Mouse (Mus musculus): ENCODE results near the gene Gm9837. TPM values are rescaled to one million over a fixed set of nuclear protein-coding genes. Genes with fewer than 3 reads are reported as not detected.

The Gm9837 gene
- total RNA-seq, 2 experiments from 2014 or later = not detected

DNA sequence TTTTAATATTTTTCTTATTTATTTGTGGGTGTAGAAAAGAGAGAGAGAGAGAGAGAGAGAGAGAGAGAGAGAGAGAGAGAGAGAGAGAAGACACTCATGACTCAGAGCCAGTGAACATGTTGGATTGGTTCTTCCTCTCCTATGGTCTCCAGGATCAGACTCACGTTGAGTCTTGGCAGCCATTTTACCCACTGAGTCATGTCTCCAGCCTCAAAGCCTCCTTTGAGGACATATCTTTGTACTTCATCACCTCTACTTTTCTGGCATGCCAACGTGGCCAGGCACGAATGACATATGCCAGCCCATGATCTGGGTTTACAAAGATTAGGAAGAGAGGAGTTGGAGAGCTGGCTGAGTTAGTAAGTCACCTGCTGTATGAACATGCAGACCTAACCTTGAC is 10.1 kb downstream of the Gm9837 start:
- ATAC-seq (replicated peaks; ENCODE audit: low FRiP score, poor library complexity, severe bottlenecking) = no peak

DNA sequence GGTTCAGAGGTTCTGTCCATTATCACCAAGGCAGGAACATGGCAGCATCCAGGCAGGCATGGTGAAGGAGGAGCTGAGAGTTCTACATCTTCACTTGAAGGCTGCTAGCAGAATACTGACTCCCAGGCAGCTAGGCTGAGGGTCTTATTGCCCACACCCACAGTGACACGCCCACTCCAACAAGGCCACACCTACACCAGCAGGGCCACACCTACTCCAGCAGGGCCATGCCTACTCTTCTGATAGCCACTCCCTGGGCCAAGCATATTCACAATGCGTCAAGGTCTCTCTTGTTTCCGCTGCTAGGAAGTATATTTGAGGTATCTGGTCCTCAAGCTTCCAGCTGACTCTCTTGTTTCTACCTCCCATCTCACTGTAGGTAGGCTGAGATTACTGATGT is 11.3 kb downstream of the Gm9837 start:
- ATAC-seq (replicated peaks; ENCODE audit: low FRiP score, poor library complexity, severe bottlenecking) = no peak

DNA sequence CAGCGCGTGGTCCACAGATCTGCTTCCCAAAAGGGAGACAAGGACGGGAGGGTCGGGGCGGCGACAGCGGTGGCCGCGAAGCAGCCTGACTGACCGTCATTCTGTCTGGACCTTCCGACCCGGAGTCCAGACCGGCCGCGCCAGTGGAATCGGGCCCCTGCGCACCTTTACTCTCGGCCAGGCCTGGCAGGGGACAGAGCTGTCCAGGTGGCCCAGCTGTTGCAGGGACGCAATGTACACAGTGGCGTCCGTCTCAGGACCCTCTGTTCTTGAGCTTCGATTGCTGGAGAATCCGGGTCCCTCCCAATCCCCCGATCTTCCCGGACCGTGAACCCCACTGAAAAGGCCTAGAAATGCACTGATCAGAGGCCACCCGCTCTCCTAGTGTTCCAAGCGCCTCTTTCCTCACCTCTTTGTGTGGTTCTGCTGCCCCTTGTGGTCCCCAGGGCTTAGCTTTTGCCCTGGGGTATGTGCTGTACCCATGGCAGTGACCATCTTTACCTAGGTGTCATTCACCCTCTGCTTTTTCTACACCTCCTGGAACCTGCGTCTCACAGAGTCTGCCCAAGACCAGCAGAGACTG is 12.8 kb downstream of the Gm9837 start:
- no peak; the same call in 1 of the 2 replicates for ATAC-seq (replicated peaks; ENCODE audit: low FRiP score, poor library complexity, severe bottlenecking)

DNA sequence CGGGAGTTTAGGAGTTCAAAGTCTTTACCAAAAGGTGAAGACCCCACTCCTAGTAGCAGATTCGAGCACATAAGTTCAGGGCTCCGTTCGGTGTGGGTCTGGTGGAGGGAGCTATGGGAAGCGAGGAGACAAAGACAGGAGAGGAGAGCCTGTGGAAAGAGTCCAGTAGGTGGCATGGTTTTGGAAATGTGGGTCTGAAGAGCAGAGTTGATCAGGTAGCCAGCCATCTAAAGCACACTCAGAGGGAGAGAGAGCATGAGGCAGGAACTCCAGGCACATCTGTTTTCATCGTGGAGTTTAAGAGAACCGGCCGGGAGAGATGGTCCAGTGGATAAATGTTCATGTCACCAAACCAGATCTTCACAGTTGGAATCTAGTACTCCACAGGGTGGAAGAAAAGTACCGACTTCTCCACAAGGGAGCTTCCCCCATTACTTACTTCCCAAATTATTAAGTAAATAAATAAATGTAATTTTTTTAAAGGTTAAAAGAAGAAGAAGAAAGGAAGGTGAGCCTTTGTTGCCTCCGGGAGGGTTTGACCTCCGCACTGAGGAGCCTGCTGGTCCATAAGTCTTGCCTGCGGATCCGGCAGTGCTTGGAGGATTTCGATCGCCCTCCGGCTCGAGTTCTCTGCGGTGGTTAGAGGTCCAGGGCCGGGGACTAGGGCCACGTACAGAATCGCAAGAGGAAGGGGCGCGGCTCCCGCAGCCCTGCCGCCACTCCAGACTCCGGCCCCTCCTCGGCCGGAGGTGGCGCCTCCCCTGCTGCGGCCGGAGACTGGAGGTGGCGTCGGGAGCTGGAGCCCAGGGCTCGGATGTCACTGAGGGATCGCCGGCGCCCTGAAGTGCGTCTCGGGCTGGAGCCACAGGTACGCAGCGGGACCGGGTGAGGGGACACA is 13.6 kb downstream of the Gm9837 start, which contains the start of the genes Gm10447 and Shroom1:
Gene Gm10447, minus strand, starts transcription at position 637 of the 898 bp plus-strand sequence.
Gene Shroom1, plus strand, starts transcription at position 732 of the 898 bp plus-strand sequence.
- no peak for ATAC-seq (replicated peaks; ENCODE audit: low FRiP score, poor library complexity, severe bottlenecking)

DNA sequence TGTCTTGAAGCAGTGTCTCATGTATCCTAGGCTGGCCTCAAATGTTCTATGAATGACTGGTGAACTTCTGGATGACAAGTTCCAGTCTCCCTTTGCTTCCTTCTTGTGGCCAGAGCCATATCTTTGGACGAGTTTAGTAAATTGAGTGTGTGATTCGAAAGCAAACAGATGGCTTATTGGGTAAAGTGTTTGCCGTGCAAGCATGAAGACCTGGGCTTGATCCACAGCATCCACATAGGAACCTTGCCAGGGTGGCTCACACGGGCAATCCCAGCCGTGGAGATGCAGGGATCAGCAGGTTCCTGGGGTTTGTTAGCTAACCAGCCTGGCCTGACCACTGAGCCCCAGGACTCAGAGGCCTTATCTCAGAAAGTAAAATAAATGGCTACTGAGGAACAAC is 17.2 kb downstream of the Gm9837 start:
- no peak for ATAC-seq (replicated peaks; ENCODE audit: low FRiP score, poor library complexity, severe bottlenecking)

DNA sequence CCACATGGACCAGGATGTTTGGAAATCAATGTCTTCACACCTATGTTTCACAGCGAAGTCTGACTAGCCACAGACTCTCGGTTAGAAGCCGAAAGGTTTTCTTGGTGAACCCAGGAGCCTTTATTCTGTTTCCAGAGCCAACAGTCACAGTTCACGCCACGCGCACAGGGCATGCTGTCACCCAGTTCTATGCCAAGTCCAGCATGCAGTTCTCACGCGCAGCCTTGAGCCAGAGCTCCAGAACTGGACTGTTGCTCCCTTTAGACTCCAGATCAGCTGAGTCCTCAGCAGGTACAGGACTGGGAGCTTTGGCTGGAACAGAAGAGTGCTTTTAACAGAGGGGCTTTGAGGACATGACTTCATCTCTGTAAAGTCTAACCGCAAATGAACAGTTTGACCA is 17.9 kb downstream of the Gm9837 start:
- ATAC-seq (replicated peaks; ENCODE audit: low FRiP score, poor library complexity, severe bottlenecking) = no peak

DNA sequence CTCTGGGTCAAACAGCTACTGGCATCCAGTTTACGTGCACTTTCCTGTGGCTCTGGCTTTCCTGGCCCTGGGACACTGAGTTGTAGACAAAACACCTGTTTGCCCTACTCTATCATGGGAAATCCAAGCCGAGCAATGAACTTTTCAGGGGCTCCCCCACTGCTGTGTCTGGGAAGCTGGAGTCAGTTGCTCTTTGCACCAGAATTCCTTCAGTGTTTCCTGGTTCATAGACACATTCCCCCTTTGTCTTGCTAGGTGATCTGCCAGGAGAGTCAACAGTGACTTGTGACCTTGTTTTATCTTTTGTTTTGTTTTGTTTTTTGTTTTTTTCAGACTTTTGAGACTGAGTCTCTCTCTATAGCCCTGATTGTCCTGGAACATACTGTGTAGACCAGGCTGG is 18.9 kb downstream of the Gm9837 start:
- ATAC-seq (replicated peaks; ENCODE audit: low FRiP score, poor library complexity, severe bottlenecking) = no peak

DNA sequence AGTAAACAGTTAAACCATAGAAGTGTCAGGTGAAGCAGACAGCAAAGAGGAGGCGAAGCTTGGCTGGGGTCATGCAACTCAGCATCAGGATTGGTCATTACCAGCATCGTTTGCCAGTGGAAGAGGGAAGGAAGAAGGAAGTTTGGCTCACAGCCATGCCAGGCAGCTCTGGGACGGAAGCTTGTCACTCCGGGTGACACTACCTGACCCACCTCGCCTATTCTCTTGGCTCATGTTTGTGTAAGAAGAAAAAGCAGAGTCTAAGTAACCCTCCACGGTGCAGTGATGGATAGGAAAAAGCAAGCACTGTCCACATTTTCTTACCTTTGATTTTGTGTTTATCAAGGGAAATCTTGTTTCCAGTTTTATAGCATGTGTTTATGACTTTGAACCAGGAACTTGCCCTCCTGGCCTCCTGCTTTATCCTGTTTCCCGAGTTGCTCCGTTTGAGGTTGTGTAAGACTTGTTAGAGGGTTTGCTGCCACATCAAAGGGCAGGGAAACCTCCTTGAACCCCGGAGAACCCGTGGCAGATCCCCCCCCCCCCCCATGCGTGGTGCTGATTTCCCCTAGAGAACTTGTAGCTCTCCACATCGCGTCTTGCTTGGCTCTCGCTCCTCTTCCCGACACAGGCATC is 20.1 kb downstream of the Gm9837 start:
- ATAC-seq (replicated peaks; ENCODE audit: low FRiP score, poor library complexity, severe bottlenecking) = no peak

DNA sequence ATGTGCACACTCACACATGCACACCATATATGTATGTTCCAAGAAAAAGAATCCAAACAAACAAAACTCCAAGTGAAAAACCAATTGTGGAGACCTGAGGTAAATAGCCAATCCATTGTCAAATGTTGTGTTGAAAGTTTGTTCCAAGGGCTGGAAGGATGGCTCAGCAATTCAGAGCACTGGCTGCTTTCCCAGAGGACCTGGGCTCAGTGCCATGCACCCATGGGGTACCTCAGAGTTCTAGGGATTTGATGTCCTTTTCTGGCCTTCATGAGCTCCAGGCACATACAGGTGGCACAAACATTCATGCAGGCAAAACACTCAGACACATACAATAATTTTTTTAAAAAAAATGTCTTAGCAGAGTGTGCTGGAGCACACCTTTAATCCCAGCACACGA is 21.8 kb downstream of the Gm9837 start:
- no peak for ATAC-seq (replicated peaks; ENCODE audit: low FRiP score, poor library complexity, severe bottlenecking)

DNA sequence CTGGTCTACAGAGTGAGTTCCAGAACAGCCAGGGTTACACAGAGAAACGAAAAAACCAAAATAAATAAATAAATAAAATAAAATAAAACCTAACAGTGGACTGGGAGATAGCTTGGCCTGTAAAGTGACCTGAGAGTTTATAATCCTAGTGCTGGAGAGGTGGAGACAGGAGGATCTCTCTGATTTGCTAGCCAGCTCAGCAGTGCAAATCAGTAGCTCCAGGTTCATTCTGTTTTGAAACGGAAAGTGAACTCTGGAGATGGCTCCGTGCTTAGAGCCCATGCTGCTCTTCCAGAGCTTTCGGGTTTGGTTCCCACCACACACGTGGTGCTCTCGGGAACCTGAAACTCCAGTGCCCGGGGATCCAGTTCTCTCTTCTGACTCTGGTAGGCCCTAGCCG is 22.3 kb downstream of the Gm9837 start:
- no peak for ATAC-seq (replicated peaks; ENCODE audit: low FRiP score, poor library complexity, severe bottlenecking)

DNA sequence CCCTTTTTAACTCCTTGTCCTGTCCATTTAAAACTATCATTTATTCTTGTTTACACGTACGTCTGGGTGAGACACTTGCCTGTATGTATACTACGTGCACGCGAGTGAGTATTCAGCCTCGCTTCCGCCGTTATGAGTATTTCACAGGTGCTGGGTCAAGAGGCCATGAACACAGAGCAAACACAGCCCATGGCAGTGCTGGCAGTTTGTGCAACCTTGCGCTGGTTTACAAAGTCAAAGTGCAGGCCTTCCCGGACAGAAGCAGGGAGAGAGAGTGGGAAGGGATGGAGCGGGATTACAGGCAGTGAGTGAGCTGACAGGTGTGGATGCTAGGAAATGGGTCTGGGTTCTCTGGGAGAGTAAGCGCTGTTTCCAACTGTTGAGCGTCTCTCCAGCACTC is 24.1 kb downstream of the Gm9837 start:
- ATAC-seq (replicated peaks; ENCODE audit: low FRiP score, poor library complexity, severe bottlenecking) = no peak

DNA sequence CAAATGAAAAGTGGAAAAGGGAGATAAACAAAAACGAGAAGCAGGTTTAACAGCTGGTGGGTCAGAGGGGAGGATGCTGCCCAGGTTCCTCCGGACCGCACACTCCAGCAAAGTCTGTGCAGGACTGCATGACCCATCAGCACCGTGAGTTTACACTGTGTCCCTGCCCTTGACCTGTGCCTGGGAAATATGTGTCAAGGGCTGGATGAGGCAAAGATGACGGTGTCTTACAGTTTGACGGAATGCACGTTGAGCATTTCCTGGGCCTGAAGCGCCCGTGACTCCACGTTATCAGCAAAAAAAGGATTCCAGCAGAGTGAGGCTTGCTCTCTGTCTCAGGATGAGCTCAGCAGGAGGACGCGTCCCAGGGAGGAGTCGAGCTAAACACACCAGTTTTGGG is 24.7 kb downstream of the Gm9837 start:
- ATAC-seq (replicated peaks; ENCODE audit: low FRiP score, poor library complexity, severe bottlenecking) = no peak

DNA sequence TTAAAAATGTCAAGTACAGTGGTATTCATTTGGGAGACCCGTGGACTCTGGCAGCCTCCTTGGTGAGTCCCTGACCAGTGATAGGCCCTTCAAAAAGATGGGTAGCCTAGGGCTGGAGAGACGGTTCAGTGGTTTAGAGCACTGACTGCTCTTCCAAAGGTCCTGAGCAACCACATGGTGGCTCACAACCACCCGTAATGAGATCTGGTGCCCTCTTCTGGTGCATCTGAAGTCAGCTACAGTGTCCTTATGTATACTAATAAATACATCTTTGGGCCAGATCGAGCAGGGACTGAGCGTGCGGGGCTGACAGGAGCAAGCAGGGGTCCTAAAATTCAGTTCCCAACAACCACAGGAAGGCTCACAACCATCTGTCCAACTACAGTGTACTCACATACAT is 26.4 kb downstream of the Gm9837 start:
- no peak for ATAC-seq (replicated peaks; ENCODE audit: low FRiP score, poor library complexity, severe bottlenecking)

DNA sequence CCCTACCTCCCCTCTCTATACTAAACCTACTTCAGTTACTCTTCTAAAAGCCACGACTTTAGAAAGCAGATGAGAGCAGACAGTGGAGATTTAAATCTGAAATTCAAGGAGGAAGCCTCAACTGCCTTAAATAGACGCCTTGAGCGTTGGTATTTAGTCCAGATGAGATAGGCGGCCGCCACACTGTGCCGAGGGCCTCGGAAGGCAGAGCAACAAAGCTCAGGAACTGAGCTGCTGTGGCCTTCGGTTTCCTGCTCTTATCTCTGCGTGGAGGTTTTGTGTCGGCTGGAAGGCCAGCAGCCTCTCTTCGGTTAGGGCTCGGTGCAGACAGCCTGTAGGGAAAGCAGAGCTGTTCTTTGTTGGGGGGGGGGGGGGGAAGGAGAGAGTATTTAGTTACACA is 28.4 kb downstream of the Gm9837 start:
- no peak for ATAC-seq (replicated peaks; ENCODE audit: low FRiP score, poor library complexity, severe bottlenecking)

DNA sequence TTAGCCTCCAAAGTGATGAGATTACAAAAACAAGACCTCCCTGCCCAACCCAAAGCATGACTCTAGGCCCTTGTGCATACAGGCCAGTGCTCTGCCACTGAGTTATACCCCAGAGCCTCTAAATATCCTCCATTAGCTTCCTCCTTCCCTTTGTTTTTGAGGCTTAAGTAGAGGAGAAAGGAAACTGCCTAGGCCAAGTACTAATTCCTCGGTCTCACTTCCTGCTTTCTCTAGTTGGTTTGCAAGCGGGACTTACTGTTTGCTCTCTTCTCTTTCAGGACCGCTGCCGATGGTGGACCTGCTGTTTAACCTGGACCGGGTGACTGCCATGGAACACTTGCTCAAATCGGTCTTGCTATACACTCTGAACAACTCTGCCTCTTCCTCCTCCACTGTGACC is 33.9 kb downstream of the Gm9837 start:
- no peak for ATAC-seq (replicated peaks; ENCODE audit: low FRiP score, poor library complexity, severe bottlenecking)

DNA sequence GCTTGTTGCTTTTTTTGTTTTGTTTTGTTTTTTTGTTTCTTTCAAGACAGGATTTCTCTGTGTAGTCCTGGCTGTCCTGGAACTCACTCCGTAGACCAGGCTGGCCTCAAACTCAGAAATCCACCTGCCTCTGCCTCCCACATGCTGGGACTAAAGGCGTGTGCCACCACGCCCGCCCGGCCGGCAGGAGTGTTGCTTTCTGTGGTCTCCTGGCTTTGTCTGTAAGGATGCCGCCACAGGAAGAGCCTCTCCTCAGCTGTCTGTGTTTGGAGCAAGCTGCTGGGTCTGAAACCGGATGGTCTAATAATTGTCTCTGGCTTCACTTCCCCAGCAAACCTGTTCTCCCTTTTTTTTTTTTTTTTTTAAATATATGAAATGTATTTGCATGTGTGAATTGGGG is 34.8 kb downstream of the Gm9837 start:
- ATAC-seq (replicated peaks; ENCODE audit: low FRiP score, poor library complexity, severe bottlenecking) = no peak

DNA sequence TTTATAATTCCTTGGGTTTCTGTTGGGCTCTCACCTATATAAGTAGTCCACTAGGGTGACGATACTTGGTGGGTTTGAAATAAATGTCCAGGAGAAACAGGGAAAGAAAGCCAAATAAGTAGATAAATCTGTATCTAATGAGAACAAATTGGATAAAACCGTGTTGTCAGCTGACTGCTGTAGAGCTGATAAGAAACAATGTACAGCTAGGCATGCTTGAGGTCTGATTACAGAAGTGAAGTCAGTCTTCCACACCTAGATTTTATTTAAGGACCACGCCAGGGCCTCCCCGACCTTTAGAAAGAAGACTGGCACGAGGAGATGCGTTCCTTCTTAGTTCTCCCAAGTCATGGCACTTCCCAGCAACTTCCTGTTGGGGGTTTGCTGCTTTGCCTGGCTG is 37.2 kb downstream of the Gm9837 start:
- no peak for ATAC-seq (replicated peaks; ENCODE audit: low FRiP score, poor library complexity, severe bottlenecking)

DNA sequence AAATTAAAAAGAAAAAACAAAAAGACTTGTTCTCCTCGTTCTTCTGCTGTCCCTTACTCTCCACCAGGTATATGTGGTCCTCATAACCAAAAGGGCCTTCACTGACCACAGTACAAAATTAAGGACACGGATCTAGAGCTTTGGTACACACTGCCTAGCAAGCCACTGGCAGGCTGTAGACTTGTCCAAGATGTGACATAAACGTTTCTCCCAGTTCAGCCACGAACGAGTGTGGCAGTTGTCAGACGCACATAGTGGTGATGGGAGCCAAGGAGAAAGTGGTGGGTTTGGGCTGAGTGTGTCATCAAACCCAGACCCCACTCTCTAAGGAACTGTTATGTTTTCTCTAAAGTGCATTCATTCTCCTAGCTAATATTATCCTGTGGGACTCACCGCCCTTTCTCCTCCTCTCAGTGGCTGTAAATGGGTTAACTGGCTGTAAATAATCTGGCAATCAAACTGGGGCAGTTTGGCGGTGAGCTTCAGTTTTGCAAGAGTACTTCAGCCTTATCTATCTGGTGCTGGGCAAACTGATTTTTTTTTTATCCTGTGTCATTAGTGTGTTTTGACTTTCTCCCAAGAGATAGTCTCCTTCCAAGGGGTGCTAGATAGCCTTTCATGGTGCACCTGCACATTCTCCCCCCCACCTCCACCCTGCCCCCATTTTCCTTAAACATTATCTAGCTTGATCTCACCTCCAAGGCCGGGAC is 38.8 kb downstream of the Gm9837 start:
- ATAC-seq (replicated peaks; ENCODE audit: low FRiP score, poor library complexity, severe bottlenecking) = peak; percentile 11

DNA sequence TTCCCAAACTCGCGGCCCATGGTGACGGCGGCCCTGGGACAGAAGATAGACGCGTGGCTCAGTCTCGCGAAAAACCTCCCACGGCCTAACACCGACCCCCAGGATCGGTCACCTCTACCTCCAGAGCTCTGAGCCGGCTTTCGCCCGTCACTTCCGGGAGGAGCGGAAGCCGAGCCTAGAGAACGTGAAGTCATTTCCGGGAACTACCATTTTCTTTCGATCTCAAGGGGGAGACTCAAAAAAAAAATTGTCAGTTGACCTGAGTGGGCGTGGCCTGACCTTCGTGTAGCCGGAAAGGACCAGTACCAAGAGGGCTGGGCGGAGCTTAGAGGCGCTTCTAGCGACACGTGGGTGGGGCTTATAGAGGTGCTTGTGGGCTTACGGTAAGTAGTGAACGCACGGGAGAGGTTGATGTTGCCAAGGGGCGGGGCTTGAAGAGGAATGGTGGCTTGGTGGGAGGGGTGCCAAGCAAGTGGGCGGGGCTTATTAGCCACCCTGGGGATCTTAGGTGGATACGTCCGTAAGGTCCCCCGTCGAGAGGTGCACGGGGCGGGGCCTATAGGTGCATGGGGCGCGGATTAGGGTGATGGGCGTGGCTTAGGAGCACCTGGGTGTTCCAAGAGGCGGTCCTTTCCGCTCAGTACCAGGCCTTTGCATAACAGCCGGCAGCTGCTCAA is 39.5 kb downstream of the Gm9837 start, which contains the start of the genes Uqcrq and Gdf9:
Gene Uqcrq, minus strand, starts transcription at position 162 of the 677 bp plus-strand sequence.
Gene Gdf9, plus strand, starts transcription at position 354 of the 677 bp plus-strand sequence.
- ATAC-seq (replicated peaks; ENCODE audit: low FRiP score, poor library complexity, severe bottlenecking) = peak; percentile 89

DNA sequence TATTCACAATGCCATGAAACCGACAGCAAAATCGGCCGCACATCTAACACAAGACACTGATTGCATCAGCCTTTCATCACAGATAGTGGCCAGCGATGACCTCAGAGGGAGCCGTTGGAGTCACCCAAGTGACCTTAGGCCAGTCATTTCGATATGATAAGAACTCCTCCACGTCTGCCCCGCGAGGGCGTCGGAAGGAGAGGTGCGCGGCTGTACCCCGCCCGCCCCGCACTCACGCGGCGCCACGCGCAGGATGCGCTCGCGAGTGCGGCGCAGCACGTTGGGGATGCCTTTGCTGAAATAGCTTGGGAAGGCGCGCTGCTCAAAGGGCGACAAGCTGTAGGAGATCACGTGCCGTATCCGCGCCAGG is 40.0 kb downstream of the Gm9837 start:
- peak; percentile 55 for ATAC-seq (replicated peaks; ENCODE audit: low FRiP score, poor library complexity, severe bottlenecking)
